Mouse (Mus musculus) olfactory bulb, adult 2 months (tissue): Measurements from ENCODE around the gene Arhgap44. TPM values are rescaled to one million over a fixed set of nuclear protein-coding genes. Genes with fewer than 3 reads are reported as not detected.

ENCODE experiments used
- H3K27ac ChIP-seq: fragments of 200-500 bp; 2 replicates; pipeline ENCODE4 v1.5.1; 2012; ENCODE audit warnings: low read depth, low read length; ENCODE audit not compliant: insufficient read depth
- H3K4me1 ChIP-seq: fragments of 200-500 bp; 2 replicates; pipeline ENCODE4 v1.6.1; 2012; ENCODE audit warnings: low read length; ENCODE audit not compliant: control insufficient read depth, insufficient read depth
- H3K4me3 ChIP-seq: fragments of 200-500 bp; 2 replicates; pipeline ENCODE4 v1.5.1; 2012; ENCODE audit warnings: mild to moderate bottlenecking, low read depth, low read length, moderate library complexity; ENCODE audit not compliant: insufficient read depth
- CTCF ChIP-seq: fragments of 200-500 bp; IDR thresholded peaks from 2 replicates; pipeline ENCODE4 v1.5.1; 2012; ENCODE audit warnings: low read depth, mild to moderate bottlenecking, low read length, moderate library complexity; ENCODE audit not compliant: insufficient read depth
- POLR2A ChIP-seq: fragments of 200-500 bp; IDR thresholded peaks from 2 replicates; pipeline ENCODE4 v1.6.1; 2012; ENCODE audit warnings: mild to moderate bottlenecking, low read depth, low read length, moderate library complexity; ENCODE audit not compliant: insufficient read depth
- WGBS: fragments of 180-500 bp; shearing (Covaris S2); methylation state at CpG from one replicate; pipeline ENCODE4 v1.1.7; 2018; 5-methylcytosine and 5-hydroxymethylcytosine counted together
- polyA plus RNA-seq: library from polyadenylated mRNA; stranded (reverse); fragments of >200 nt; gene quantifications from 2 replicates; pipeline ENCODE4 v1.2.4, GENCODE M21; 2012; ENCODE audit warnings: low replicate concordance; ENCODE audit not compliant: missing spikeins, insufficient read depth, insufficient read length

Gene Arhgap44
- polyA plus RNA-seq, 1 experiment, result not detected

DNA sequence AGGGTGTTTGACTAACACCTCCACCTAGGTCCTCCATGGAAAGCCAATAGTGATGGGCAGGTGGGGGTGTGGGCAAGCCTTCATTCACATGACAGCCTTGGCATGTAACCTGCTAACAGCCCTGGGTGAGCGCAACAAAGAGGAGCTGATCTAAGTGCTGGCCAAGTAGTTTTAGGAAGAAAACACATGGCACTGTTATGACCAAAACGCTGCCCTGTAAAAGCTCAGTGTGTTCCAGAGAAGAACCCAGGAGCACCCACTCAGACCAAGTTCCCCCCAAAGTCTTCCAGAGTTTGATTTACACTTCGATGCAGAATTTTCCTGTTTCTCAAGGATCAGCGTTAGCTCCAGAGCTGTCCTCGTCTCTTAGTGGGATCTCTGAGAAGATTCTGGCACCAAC lies 65.9 kb downstream of the Arhgap44 start:
- H3K4me1 ChIP-seq, result peaks cover 3% of the 10 kb centered on the region; the same call in 1 of the 2 replicates
- H3K4me3 ChIP-seq, result no peak overlapping the region
- 86% methylated on average over 5 of the region's 5 CpGs for WGBS
- H3K27ac ChIP-seq, result no peak overlapping the region
- TF ChIP-seq CTCF (no peak), POLR2A (no peak)

DNA sequence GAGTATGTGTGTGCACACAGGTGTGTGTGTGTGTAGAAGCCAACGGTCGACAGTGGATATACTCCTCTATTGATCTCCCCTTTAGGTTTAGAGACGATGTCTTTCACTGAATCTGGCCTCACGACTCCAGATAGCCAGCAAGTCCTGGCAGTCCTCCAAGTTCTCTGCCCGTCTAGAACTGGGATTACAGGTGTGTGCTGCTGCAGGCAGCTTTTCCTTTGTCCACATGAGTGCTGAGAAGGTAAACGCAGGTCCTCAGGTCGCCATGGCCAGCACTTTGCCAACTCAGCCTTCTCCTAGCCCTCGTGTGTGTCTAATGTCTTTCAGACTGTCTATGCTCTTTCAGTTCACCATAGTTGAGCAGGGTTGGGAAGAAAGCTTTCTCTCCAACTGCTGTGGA lies 69.9 kb downstream of the Arhgap44 start:
- TF ChIP-seq CTCF (no peak), POLR2A (no peak)
- H3K4me3 ChIP-seq, result no peak overlapping the region
- peaks cover 3% of the 10 kb centered on the region; the same call in 1 of the 2 replicates for H3K4me1 ChIP-seq
- 83% methylated on average over 8 of the region's 8 CpGs for WGBS
- no peak overlapping the region for H3K27ac ChIP-seq

GRCm38 (mm10) chr11:65090386-65090785 lies 72.4 kb downstream of the Arhgap44 start:
- TF ChIP-seq CTCF, result no peak
- Histone ChIP-seq H3K27ac (no peak overlapping the region), H3K4me3 (no peak overlapping the region), H3K4me1 (no peaks in the 10 kb centered on the region)
- 93% methylated on average over 6 of the region's 6 CpGs for WGBS

DNA sequence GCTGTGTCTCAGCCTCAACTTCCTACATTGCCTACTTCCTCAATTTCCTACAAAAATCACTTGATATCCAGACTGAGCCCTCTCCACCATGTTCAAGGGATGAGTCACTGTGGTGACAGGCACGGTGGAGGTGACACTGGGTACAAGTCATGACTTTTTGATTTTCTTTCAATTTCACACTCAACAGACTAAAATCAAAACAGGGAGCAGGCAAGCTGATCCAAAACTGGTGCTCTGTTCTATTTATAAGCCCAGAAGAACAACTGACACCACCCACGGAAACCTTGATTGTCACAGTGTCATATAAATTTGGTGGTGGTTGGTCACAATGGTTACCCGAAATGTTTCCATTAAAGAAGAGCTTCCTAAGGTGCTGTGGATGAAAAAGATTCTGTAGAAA lies 72.8 kb downstream of the Arhgap44 start:
- TF ChIP-seq POLR2A (no peak), CTCF (no peak)
- Histone ChIP-seq H3K4me3 (no peak overlapping the region), H3K4me1 (no peaks in the 10 kb centered on the region), H3K27ac (no peak overlapping the region)
- WGBS, result 86% methylated on average over 3 of the region's 3 CpGs

DNA sequence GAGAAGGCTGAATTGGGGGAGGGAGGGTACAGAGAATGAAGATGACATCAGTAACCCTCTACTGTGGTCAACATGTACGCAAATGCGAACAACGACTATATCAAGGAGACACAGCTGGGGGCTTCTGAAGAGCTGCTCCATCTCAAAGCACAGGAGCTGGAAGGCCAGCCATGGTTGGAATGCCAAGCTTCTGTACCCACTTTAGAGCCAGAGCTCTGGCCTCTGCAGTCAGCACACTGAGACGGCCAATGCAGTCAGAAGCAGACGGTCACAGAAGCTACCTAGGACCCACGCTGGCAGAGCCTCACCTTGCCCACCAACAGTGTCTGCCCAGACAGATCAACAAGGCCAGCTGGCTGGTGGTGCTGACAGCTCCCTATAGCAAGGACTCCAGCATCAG lies 73.5 kb downstream of the Arhgap44 start:
- H3K4me1 ChIP-seq, result no peaks in the 10 kb centered on the region
- TF ChIP-seq POLR2A, result no peak
- no peak for TF ChIP-seq CTCF
- WGBS, result 94% methylated on average over 6 of the region's 6 CpGs
- no peak overlapping the region for H3K4me3 ChIP-seq
- H3K27ac ChIP-seq, result no peak overlapping the region

- 54% methylated on average over 5 of the region's 5 CpGs for WGBS
- TF ChIP-seq CTCF (no peak), POLR2A (no peak)
- no peak overlapping the region for H3K4me3 ChIP-seq
- no peaks in the 10 kb centered on the region for H3K4me1 ChIP-seq
- H3K27ac ChIP-seq, result no peak overlapping the region
Measured at GRCm38 (mm10) chr11:65088451-65089222, 74.1 kb downstream of the Arhgap44 start.

GRCm38 (mm10) chr11:65080761-65081160 lies 82.0 kb downstream of the Arhgap44 start:
- Histone ChIP-seq H3K27ac (no peak overlapping the region), H3K4me1 (no peaks in the 10 kb centered on the region), H3K4me3 (no peak overlapping the region)
- TF ChIP-seq POLR2A, result no peak
- 77% methylated on average over 8 of the region's 8 CpGs for WGBS

DNA sequence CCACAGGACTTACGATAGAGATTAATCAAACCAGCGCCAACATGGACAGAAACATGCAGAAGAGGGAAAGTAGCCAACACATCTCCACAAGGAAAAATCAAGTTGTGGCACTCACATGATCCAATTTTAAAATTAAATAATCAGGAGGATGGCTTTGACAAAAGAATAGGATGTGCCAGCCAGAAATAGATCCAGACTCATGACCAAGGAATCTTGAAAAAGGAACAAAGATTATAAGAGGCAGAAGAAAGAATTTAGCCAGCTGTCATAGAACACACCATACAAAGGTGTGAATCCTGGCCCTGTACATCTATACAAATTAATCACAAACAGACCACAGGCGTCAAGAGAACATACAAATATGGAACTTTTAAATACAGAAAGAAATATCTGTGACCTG lies 82.5 kb downstream of the Arhgap44 start:
- Histone ChIP-seq H3K4me1 (no peaks in the 10 kb centered on the region), H3K4me3 (no peak overlapping the region), H3K27ac (no peak overlapping the region)
- no peak for TF ChIP-seq CTCF
- TF ChIP-seq POLR2A, result no peak
- WGBS, result 91% methylated on average over 3 of the region's 3 CpGs

DNA sequence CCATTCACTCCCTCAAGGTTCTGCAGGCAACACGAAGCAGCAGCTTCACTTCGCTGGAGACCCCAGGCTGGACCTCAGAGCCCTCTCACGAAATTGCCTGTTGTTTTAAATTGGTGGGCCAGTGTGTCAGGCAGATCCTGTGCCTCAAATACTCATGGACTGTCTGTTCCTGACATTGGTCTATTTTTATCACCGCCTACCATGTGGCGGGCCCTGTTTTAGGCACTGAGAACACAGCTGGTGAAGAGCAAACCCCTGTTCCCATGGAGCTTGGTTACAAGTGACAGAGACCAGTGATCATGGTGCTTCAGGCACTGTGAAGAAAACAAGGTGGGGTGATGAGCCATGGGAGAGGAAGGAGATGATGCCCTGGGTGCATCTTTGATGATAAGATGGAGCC lies 93.2 kb downstream of the Arhgap44 start:
- WGBS, result 66% methylated on average over 5 of the region's 5 CpGs
- Histone ChIP-seq H3K4me3 (no peak overlapping the region), H3K27ac (no peak overlapping the region), H3K4me1 (peaks cover 12% of the 10 kb centered on the region)
- TF ChIP-seq POLR2A, result no peak
- no peak for TF ChIP-seq CTCF

- Histone ChIP-seq H3K4me3 (no peak overlapping the region), H3K27ac (no peak overlapping the region), H3K4me1 (peaks cover 12% of the 10 kb centered on the region)
- TF ChIP-seq POLR2A (no peak), CTCF (no peak)
- WGBS, result 72% methylated on average over 4 of the region's 4 CpGs
Measured at GRCm38 (mm10) chr11:65069051-65069450, 93.7 kb downstream of the Arhgap44 start.
